Mouse (Mus musculus) E14TG2a.4 (cell line): ENCODE data around the gene Jpt2.
A peak's percentile ranks its signal among the peaks of the same experiment; 100 is the strongest.

Experiments used
- H3K27me3 ChIP-seq: 2 replicates; pipeline ENCODE4 v1.6.1; 2014; ENCODE audit warnings: low read length, control low read depth; ENCODE audit not compliant: insufficient read depth
- H3K36me3 ChIP-seq: 2 replicates; pipeline ENCODE4 v1.6.1; 2014; ENCODE audit warnings: low read length, control low read depth; ENCODE audit not compliant: insufficient read depth
- H3K4me1 ChIP-seq: replicated peaks from 2 replicates; pipeline ENCODE4 v1.6.1; 2014; ENCODE audit warnings: low read depth, low read length, control low read depth
- H3K4me3 ChIP-seq: replicated peaks from 2 replicates; pipeline ENCODE4 v1.5.1; 2014; ENCODE audit warnings: mild to moderate bottlenecking, low read length
- H3K9me3 ChIP-seq: 2 replicates; pipeline ENCODE4 v1.6.1; 2014; ENCODE audit warnings: low read length, control low read depth
- CTCF ChIP-seq: conservative IDR thresholded peaks from 2 replicates; pipeline ENCODE4 v1.5.1; 2014; ENCODE audit warnings: low read length
- NANOG ChIP-seq: IDR thresholded peaks from 2 replicates; pipeline ENCODE4 v1.6.1; 2014; ENCODE audit warnings: borderline replicate concordance, low read length, mixed read lengths
- POU5F1 ChIP-seq: IDR thresholded peaks from 2 replicates; pipeline ENCODE4 v1.6.1; 2014; ENCODE audit warnings: low read length, borderline replicate concordance

Jpt2 gene

GRCm38 (mm10) chr17:24960135-24960851 lies at the start of gene Jpt2:
Gene Jpt2, minus strand, starts transcription at chr17:24960689.
- peaks cover 68% of the 10 kb centered on the region for H3K36me3 ChIP-seq
- peak within 1 kb of the TSS; percentile 96 for H3K4me3 ChIP-seq
- no peaks in the 10 kb centered on the region for H3K9me3 ChIP-seq
- peaks cover 35% of the 10 kb centered on the region for H3K4me1 ChIP-seq
- no peaks in the 10 kb centered on the region for H3K27me3 ChIP-seq
- TF ChIP-seq CTCF (no peak), NANOG (no peak), POU5F1 (no peak)

DNA sequence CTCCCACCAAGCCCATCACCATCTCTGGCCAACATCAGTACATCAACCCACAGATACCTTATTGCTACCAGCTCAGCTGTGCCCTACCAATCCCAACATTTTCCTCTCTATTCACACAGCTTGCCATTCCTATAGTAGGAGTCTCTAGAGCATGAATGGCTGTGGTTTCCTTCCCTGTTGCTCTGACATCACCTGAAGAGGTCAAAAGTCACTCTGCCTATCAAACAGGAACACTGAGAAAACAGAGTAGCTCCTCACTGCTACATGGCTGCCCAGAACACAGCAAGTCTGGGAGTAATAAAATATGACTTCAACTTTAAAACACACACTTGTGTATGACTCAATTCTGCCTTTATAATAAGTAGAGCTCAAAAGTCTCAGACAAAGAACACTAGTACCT lies 47.0 kb upstream of the Jpt2 start:
- H3K4me1 ChIP-seq, result peaks cover 28% of the 10 kb centered on the region
- no peaks in the 10 kb centered on the region for H3K9me3 ChIP-seq
- H3K27me3 ChIP-seq, result no peaks in the 10 kb centered on the region
- no peak overlapping the region for H3K4me3 ChIP-seq
- no peak for TF ChIP-seq NANOG
- H3K36me3 ChIP-seq, result peaks cover 75% of the 10 kb centered on the region

DNA sequence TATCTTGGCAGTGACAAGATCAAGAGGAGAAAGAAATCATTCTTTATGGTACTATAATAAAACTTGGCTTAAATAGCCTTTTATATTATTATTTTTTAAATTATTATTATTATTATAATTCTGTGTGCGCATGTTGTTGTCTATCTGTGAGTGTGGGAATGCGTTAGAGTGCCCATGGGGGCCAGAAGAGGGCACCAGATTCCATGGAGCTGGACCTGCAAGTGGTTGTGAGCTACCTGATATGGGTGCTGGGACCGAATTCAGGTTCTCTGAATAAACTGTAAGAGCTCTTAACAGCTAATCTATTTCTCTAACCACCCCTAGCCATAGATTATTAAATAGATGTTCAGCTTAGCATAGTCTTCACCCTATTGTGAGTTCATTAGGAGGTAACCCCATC lies 44.6 kb upstream of the Jpt2 start:
- peaks cover 11% of the 10 kb centered on the region; the same call in 1 of the 2 replicates for H3K4me1 ChIP-seq
- H3K27me3 ChIP-seq, result no peaks in the 10 kb centered on the region
- H3K9me3 ChIP-seq, result no peaks in the 10 kb centered on the region
- TF ChIP-seq NANOG (no peak), CTCF (no peak), POU5F1 (no peak)
- peaks cover 74% of the 10 kb centered on the region for H3K36me3 ChIP-seq
- no peak overlapping the region for H3K4me3 ChIP-seq

GRCm38 (mm10) chr17:24994721-24995120 lies 34.2 kb upstream of the Jpt2 start:
- Histone ChIP-seq H3K9me3 (no peaks in the 10 kb centered on the region), H3K27me3 (no peaks in the 10 kb centered on the region), H3K4me1 (no peaks in the 10 kb centered on the region), H3K36me3 (peaks cover 98% of the 10 kb centered on the region), H3K4me3 (no peak overlapping the region)
- TF ChIP-seq POU5F1 (no peak), CTCF (no peak), NANOG (no peak)

- no peaks in the 10 kb centered on the region for H3K9me3 ChIP-seq
- peaks cover 93% of the 10 kb centered on the region for H3K36me3 ChIP-seq
- no peak overlapping the region for H3K4me3 ChIP-seq
- H3K27me3 ChIP-seq, result no peaks in the 10 kb centered on the region
- TF ChIP-seq POU5F1, result no peak
- peaks cover 19% of the 10 kb centered on the region for H3K4me1 ChIP-seq
Measured at GRCm38 (mm10) chr17:24987221-24987620, 26.7 kb upstream of the Jpt2 start.

DNA sequence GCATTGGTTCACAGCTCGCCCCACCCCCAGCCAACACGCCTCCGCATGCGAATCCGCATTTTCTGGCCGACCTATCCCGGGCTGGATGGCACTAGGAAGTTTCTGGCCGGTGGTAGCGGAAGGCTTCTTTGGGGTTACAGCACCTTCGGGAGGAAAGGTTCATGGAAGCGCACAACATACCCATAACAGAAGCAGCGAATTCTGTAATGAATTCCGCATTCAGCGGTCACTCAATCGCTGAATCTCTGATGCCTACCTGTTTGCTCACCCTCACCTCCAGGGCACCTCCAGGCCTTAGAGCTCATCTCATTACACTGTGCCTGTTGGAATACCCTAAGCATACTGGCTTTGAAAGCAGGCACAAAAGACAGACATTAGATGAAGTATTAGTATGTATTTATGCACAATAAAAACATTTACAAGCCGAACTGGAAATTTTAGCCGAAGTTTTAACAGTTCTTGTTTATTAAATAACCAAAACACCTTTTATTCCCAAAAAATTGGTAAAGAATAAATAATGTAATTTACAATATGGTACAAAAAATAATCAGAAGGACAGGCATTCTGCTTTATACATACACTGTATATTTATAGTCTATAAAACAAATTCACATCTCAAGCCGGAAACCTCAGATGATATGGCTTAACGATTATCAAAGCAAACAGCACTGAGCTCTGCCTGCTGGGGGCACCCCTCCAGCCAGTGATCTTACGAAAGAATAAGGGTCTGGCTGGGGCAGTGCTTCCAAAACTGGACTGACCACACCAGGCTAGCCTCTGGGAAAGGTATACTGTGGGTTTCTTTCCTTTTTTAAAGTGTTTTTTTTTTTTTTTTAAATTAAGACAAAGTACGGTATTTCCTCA lies 595 bp upstream of the Jpt2 start:
- no peaks in the 10 kb centered on the region for H3K27me3 ChIP-seq
- TF ChIP-seq CTCF, result no peak
- TF ChIP-seq NANOG, result no peak
- TF ChIP-seq POU5F1, result no peak
- peaks cover 30% of the 10 kb centered on the region for H3K4me1 ChIP-seq
- H3K4me3 ChIP-seq, result peak overlapping the region; percentile 73
- H3K36me3 ChIP-seq, result peaks cover 68% of the 10 kb centered on the region
- no peaks in the 10 kb centered on the region for H3K9me3 ChIP-seq

DNA sequence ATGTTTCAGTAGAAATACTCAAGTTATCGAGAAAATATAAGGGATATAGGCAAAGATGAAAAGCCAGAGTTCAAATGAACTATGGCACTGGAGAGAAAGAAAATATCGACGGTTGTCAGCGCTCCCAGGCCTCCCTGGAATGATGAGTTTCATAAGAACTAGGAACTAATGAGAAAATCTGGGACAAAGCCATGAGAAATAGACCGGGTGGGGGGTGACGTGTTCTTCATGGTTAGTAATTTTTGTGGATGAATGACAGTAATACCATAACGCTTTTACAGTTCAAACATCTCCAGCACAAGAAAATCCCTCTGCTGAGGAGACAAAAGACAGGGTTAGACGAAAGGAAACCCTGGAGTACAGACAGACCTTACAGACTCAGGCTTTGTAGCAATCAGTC lies 1.1 kb downstream of the Jpt2 start:
- TF ChIP-seq POU5F1, result no peak
- no peak for TF ChIP-seq CTCF
- no peak for TF ChIP-seq NANOG
- no peaks in the 10 kb centered on the region for H3K27me3 ChIP-seq
- H3K9me3 ChIP-seq, result no peaks in the 10 kb centered on the region
- H3K4me1 ChIP-seq, result peaks cover 36% of the 10 kb centered on the region
- H3K4me3 ChIP-seq, result peak overlapping the region; percentile 96
- H3K36me3 ChIP-seq, result peaks cover 68% of the 10 kb centered on the region

DNA sequence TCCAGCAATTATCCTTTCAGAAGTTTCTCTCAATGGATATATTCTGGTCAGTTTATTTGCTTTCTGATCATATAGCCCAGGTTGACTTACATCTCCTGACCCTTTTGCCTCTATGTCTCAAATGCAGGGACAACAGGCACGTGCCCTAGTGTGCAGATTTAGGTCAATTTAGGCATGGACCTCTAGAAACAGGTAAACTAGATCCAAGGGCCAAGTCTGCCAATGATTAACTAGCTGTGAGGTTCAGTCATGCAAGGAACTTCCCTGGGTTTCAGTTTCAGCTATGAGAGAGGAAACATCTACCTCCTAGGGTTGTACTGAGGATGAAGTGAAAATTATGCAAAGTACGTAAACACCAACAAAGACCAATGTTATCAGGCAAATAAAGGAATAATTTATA lies 7.2 kb downstream of the Jpt2 start:
- peaks cover 67% of the 10 kb centered on the region for H3K4me1 ChIP-seq
- no peaks in the 10 kb centered on the region for H3K9me3 ChIP-seq
- TF ChIP-seq NANOG, result no peak
- TF ChIP-seq CTCF, result no peak
- TF ChIP-seq POU5F1, result no peak
- H3K27me3 ChIP-seq, result no peaks in the 10 kb centered on the region
- no peak overlapping the region for H3K4me3 ChIP-seq
- peaks cover 88% of the 10 kb centered on the region for H3K36me3 ChIP-seq

GRCm38 (mm10) chr17:24950671-24951070 lies 9.8 kb downstream of the Jpt2 start:
- Histone ChIP-seq H3K4me3 (no peak overlapping the region), H3K9me3 (no peaks in the 10 kb centered on the region), H3K27me3 (no peaks in the 10 kb centered on the region), H3K4me1 (peaks cover 60% of the 10 kb centered on the region), H3K36me3 (peaks cover 90% of the 10 kb centered on the region)
- TF ChIP-seq NANOG (no peak), CTCF (no peak), POU5F1 (no peak)
